Mouse (Mus musculus): Measurements from ENCODE around the gene Rab15.
A peak's percentile ranks its signal among the peaks of the same experiment; 100 is the strongest.

Rab15 gene

DNA sequence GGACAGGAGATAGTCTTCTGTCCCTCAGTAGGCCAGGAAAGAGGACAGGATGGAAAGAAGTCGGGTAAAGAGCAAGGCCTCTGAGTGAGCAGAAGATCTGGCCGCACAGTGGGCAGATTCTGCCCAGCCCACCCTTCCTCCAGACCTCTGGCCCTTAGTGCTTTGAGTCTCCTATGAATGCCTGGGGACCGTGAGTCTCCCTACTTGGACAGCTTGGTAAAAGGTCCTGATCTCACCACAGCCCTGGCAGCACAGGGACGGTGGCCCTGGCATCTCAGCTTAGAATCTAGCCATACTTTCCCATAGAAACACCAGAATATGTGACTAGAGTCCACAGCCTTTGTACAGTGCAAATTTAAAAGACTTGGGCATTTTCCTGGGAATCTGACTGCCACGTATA, 42.8 kb downstream of the Rab15 start:
- Histone ChIP-seq H3K27me3 (ENCODE audit: insufficient read depth, low read length) (no peaks in the 10 kb centered on the region), H3K36me3 (ENCODE audit: insufficient read depth, low read length) (peaks cover 36% of the 10 kb centered on the region), H3K9me3 (ENCODE audit: low read length) (peaks cover 50% of the 10 kb centered on the region), H3K4me3 (replicated peaks; ENCODE audit: low read length) (no peak overlapping the region), H3K4me1 (replicated peaks; ENCODE audit: low read depth, low read length) (no peaks in the 10 kb centered on the region)
- no peak for TF ChIP-seq POU5F1 (IDR thresholded peaks at IDR 0.05; ENCODE audit: borderline replicate concordance, low read length)
- no peak for TF ChIP-seq NANOG (IDR thresholded peaks at IDR 0.05; ENCODE audit: borderline replicate concordance, low read length)
- no peak for TF ChIP-seq CTCF (conservative IDR thresholded peaks at IDR 0.05; ENCODE audit: low read length)

DNA sequence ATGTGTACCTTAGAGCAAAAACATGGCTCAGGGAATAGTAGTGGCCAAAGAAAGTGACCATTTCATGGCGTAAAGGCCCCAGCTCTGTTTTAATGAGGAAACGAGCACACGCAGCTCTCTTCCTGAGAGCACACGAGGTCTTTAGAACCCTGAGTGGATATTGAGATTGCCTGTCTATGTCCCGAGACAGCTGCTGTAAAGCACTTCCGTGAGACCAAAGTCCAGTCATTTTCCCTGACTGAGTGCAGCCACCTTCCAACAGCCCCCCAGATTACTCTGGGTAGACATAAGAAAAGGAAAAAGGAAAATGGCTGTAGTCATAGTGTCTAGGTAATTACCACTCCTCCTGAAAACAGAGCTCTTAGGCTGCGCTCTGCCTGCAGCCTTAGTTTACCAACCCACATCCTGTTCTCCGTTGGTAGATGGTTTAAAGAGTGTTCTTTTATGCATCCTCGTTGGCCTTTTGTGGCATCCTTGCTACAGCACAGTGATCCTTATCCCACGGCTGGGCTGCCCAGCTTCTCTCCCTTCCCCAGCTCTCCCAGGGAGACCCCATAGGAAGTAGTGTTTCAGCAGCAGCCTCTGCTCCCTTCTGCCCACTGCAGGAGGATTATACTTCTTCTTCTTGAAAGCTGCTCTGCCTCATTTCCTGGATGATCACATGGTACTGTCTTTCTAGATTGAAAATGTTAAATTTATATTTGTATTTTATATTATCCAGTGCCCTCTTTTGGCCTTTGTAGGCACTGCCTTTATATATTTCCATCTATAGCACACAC, 44.2 kb downstream of the Rab15 start:
- H3K36me3 ChIP-seq (ENCODE audit: insufficient read depth, low read length), result peaks cover 36% of the 10 kb centered on the region
- H3K9me3 ChIP-seq (ENCODE audit: low read length), result peaks cover 48% of the 10 kb centered on the region
- TF ChIP-seq NANOG (IDR thresholded peaks at IDR 0.05; ENCODE audit: borderline replicate concordance, low read length), result no peak
- TF ChIP-seq CTCF (conservative IDR thresholded peaks at IDR 0.05; ENCODE audit: low read length), result no peak
- TF ChIP-seq POU5F1 (IDR thresholded peaks at IDR 0.05; ENCODE audit: borderline replicate concordance, low read length), result no peak
- H3K4me3 ChIP-seq (replicated peaks; ENCODE audit: low read length), result no peak overlapping the region
- no peaks in the 10 kb centered on the region for H3K27me3 ChIP-seq (ENCODE audit: insufficient read depth, low read length)
- no peaks in the 10 kb centered on the region for H3K4me1 ChIP-seq (replicated peaks; ENCODE audit: low read depth, low read length)

DNA sequence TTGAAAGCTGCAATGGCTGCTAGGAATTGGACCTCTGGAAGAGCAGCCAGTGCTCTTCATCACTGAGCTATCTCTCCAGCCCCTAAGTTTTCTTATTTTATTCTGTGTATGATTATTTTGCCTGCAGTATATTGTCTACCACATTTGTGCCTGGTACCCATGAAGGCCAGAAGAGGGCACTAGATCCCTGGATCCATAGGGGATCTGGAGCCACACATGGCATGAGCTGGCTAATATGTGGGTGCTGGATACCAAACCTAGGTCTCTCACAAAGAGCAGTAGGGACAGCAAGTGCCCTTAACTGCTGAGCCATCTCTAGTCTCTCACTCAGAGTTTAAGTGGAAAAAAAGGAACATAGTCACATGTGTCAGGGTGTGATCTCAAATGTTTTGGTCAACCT, 44.9 kb downstream of the Rab15 start:
- H3K27me3 ChIP-seq (ENCODE audit: insufficient read depth, low read length), result no peaks in the 10 kb centered on the region
- H3K9me3 ChIP-seq (ENCODE audit: low read length), result peaks cover 45% of the 10 kb centered on the region
- H3K36me3 ChIP-seq (ENCODE audit: insufficient read depth, low read length), result peaks cover 36% of the 10 kb centered on the region
- no peak overlapping the region for H3K4me3 ChIP-seq (replicated peaks; ENCODE audit: low read length)
- no peaks in the 10 kb centered on the region for H3K4me1 ChIP-seq (replicated peaks; ENCODE audit: low read depth, low read length)
- TF ChIP-seq CTCF (conservative IDR thresholded peaks at IDR 0.05; ENCODE audit: low read length), result peak; percentile 47
- no peak for TF ChIP-seq POU5F1 (IDR thresholded peaks at IDR 0.05; ENCODE audit: borderline replicate concordance, low read length)
- TF ChIP-seq NANOG (IDR thresholded peaks at IDR 0.05; ENCODE audit: borderline replicate concordance, low read length), result no peak

DNA sequence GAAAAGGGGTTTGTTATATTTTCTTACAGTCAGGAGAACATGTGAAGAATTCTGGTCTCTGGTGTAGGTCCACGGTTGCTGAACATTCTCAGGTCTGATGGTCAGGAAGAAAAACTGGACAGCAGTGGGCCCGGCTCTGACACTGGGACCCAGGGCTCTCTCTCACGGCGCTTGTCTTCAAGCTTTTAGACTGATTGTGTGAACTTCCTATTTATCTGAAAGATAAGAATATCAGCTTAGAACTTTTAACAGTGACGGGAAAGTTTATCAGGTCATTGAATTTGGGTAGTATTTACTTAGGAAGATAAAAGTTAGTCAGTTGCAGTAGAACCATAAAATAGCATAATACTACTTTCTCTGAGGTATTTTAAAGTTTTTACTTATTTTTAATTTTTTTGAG, 45.8 kb downstream of the Rab15 start:
- Histone ChIP-seq H3K9me3 (ENCODE audit: low read length) (peaks cover 36% of the 10 kb centered on the region), H3K4me3 (replicated peaks; ENCODE audit: low read length) (no peak overlapping the region), H3K27me3 (ENCODE audit: insufficient read depth, low read length) (no peaks in the 10 kb centered on the region), H3K4me1 (replicated peaks; ENCODE audit: low read depth, low read length) (no peaks in the 10 kb centered on the region), H3K36me3 (ENCODE audit: insufficient read depth, low read length) (peaks cover 30% of the 10 kb centered on the region)
- no peak for TF ChIP-seq NANOG (IDR thresholded peaks at IDR 0.05; ENCODE audit: borderline replicate concordance, low read length)
- no peak for TF ChIP-seq POU5F1 (IDR thresholded peaks at IDR 0.05; ENCODE audit: borderline replicate concordance, low read length)
- no peak for TF ChIP-seq CTCF (conservative IDR thresholded peaks at IDR 0.05; ENCODE audit: low read length)

DNA sequence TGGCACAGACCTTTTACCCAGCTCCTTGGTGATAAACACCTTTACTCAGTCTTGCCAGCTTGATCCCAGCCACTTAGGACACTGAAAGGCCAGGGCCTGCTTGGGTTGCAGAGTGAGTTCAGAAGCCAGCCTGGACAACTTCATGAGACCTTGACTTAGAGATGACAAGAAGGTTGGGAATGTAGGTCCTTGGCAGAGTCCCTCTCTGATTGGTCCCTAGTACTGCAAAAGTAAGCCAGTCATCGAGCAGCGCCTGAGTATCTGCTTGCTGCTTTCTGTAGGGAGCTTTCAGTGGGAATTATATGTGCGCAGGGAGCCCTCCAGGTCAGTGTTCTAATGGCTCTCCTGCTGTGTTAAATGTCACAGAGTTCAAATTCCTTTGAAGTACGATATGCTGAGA, 47.6 kb downstream of the Rab15 start:
- Histone ChIP-seq H3K4me1 (replicated peaks; ENCODE audit: low read depth, low read length) (no peaks in the 10 kb centered on the region), H3K4me3 (replicated peaks; ENCODE audit: low read length) (no peak overlapping the region), H3K27me3 (ENCODE audit: insufficient read depth, low read length) (no peaks in the 10 kb centered on the region), H3K9me3 (ENCODE audit: low read length) (peaks cover 20% of the 10 kb centered on the region), H3K36me3 (ENCODE audit: insufficient read depth, low read length) (peaks cover 19% of the 10 kb centered on the region)
- TF ChIP-seq POU5F1 (IDR thresholded peaks at IDR 0.05; ENCODE audit: borderline replicate concordance, low read length), result no peak
- no peak for TF ChIP-seq NANOG (IDR thresholded peaks at IDR 0.05; ENCODE audit: borderline replicate concordance, low read length)
- no peak for TF ChIP-seq CTCF (conservative IDR thresholded peaks at IDR 0.05; ENCODE audit: low read length)

DNA sequence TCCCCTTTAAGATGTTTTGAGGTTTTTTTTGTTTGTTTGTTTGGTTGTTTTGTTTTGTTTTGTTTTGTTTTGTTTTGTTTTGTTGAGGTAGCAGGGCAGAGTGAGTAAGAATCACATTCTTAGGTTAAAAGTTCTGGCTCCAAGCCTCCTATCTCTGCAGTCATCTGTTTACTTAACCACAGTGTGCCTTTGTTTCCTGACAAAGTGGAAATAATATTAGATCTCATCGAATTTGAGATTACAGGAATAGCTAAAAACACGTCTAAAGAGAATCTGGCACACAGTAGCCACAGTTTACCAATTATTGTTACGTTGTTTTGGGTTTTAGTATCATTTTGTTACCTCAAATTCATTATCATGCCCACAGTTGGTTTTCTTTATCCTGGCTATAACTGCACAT, 48.1 kb downstream of the Rab15 start:
- no peak overlapping the region for H3K4me3 ChIP-seq (replicated peaks; ENCODE audit: low read length)
- H3K27me3 ChIP-seq (ENCODE audit: insufficient read depth, low read length), result no peaks in the 10 kb centered on the region
- TF ChIP-seq NANOG (IDR thresholded peaks at IDR 0.05; ENCODE audit: borderline replicate concordance, low read length) (no peak), CTCF (conservative IDR thresholded peaks at IDR 0.05; ENCODE audit: low read length) (no peak), POU5F1 (IDR thresholded peaks at IDR 0.05; ENCODE audit: borderline replicate concordance, low read length) (no peak)
- peaks cover 14% of the 10 kb centered on the region for H3K36me3 ChIP-seq (ENCODE audit: insufficient read depth, low read length)
- H3K9me3 ChIP-seq (ENCODE audit: low read length), result peaks cover 15% of the 10 kb centered on the region
- no peaks in the 10 kb centered on the region for H3K4me1 ChIP-seq (replicated peaks; ENCODE audit: low read depth, low read length)

DNA sequence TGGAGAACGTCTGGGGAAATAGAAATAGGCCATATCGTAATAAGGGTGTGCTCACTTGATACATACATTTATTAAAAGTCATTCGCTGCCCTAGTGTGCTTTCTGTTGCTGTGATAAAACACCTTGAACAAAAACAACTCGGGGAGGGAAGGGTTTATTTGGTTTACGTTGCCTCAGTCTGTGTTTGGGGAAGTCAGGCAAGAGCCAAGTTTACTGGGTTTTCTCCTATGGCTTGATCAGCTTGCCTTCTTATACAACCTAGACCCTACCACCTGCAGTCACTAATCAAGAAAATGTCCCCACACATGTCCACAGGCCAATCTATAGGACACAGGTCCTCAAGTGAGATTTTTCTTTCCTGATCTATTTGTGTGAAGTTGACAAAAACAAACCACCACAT, 51.2 kb downstream of the Rab15 start:
- Histone ChIP-seq H3K4me3 (replicated peaks; ENCODE audit: low read length) (no peak overlapping the region), H3K27me3 (ENCODE audit: insufficient read depth, low read length) (no peaks in the 10 kb centered on the region), H3K9me3 (ENCODE audit: low read length) (no peaks in the 10 kb centered on the region), H3K4me1 (replicated peaks; ENCODE audit: low read depth, low read length) (peaks cover 12% of the 10 kb centered on the region), H3K36me3 (ENCODE audit: insufficient read depth, low read length) (no peaks in the 10 kb centered on the region)
- no peak for TF ChIP-seq NANOG (IDR thresholded peaks at IDR 0.05; ENCODE audit: borderline replicate concordance, low read length)
- TF ChIP-seq POU5F1 (IDR thresholded peaks at IDR 0.05; ENCODE audit: borderline replicate concordance, low read length), result no peak
- no peak for TF ChIP-seq CTCF (conservative IDR thresholded peaks at IDR 0.05; ENCODE audit: low read length)

DNA sequence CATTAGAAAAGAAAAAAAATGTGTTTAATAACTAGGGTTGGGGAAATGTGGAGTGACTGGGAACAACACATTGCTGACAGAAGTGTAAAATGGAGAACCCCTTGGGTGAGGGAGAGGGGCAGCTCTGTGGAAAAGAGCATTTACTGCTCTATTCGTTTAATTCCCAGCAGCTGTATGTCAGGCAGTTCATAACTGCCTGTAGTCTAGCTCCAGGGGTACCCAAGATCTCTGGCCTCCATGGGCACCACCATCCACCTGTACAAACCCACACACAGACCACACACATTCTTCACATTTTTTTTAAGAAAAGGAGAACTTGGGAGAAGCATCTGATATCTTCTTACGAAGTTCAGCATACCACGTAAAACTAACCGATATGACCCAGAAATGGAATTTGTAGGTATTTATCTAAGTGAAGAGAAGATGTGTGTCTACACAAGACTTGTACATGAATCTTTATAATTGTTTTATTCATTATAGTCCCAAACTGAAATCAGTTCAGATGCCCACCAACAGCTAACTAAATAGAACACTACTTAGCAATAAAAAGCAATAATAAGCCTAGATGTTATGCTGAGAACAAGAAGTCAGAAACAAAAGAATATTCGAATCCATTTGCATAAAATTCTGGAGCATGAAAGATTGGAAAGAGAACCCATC, 51.7 kb downstream of the Rab15 start:
- Histone ChIP-seq H3K4me3 (replicated peaks; ENCODE audit: low read length) (no peak overlapping the region), H3K27me3 (ENCODE audit: insufficient read depth, low read length) (no peaks in the 10 kb centered on the region), H3K9me3 (ENCODE audit: low read length) (no peaks in the 10 kb centered on the region), H3K4me1 (replicated peaks; ENCODE audit: low read depth, low read length) (peaks cover 17% of the 10 kb centered on the region), H3K36me3 (ENCODE audit: insufficient read depth, low read length) (no peaks in the 10 kb centered on the region)
- TF ChIP-seq POU5F1 (IDR thresholded peaks at IDR 0.05; ENCODE audit: borderline replicate concordance, low read length) (no peak), CTCF (conservative IDR thresholded peaks at IDR 0.05; ENCODE audit: low read length) (no peak), NANOG (IDR thresholded peaks at IDR 0.05; ENCODE audit: borderline replicate concordance, low read length) (no peak)

All from E14TG2a.4 (cell line).